Mouse (Mus musculus) forebrain, embryonic 14.5 days (tissue): ENCODE measurements around the gene Itpk1. TPM values are rescaled to one million over a fixed set of nuclear protein-coding genes. Genes with fewer than 3 reads are reported as not detected.

Source experiments
- ATAC-seq: fragments of 200-750 bp; cut with Nextera tagmentation; 2 replicates; pipeline ENCODE4 v1.8.0; 2017; ENCODE audit warnings: mild to moderate bottlenecking, moderate library complexity
- DNase-seq: peaks from one replicate; pipeline ENCODE4 v3.0.0-alpha.2; 2015; ENCODE audit warnings: low spot score
- H3K27ac ChIP-seq: fragments of 300-500 bp; sonication (generic); 2 replicates; pipeline ENCODE4 v1.5.1; 2014; ENCODE audit warnings: low read depth, mild to moderate bottlenecking, control low read depth, low read length, moderate library complexity
- H3K27me3 ChIP-seq: fragments of 300-500 bp; sonication (generic); replicated peaks from 2 replicates; pipeline ENCODE4 v1.6.1; 2014; ENCODE audit warnings: low read length, control low read depth, mixed read lengths; ENCODE audit not compliant: control insufficient read depth, insufficient read depth
- H3K36me3 ChIP-seq: fragments of 300-500 bp; sonication (generic); 2 replicates; pipeline ENCODE4 v1.6.1; 2014; ENCODE audit warnings: low read length, control low read depth; ENCODE audit not compliant: control insufficient read depth, insufficient read depth
- H3K4me1 ChIP-seq: fragments of 300-500 bp; sonication (generic); 2 replicates; pipeline ENCODE4 v1.6.1; 2014; ENCODE audit warnings: antibody characterized with exemption, low read length, control low read depth; ENCODE audit not compliant: control insufficient read depth, insufficient read depth
- H3K4me2 ChIP-seq: fragments of 300-500 bp; sonication (generic); 2 replicates; pipeline ENCODE4 v1.6.1; 2014; ENCODE audit warnings: mild to moderate bottlenecking, control low read depth, low read length
- H3K4me3 ChIP-seq: fragments of 300-500 bp; sonication (generic); 2 replicates; pipeline ENCODE4 v1.5.1; 2014; ENCODE audit warnings: low read depth, low read length, control low read depth
- H3K9ac ChIP-seq: fragments of 300-500 bp; sonication (generic); 2 replicates; pipeline ENCODE4 v1.6.1; 2014; ENCODE audit warnings: mild to moderate bottlenecking, low read length, control low read depth, moderate library complexity
- H3K9me3 ChIP-seq: fragments of 300-500 bp; sonication (generic); replicated peaks from 2 replicates; pipeline ENCODE4 v1.6.1; 2016; ENCODE audit warnings: low read length, control low read depth, mixed read lengths; ENCODE audit not compliant: control insufficient read depth
- WGBS: fragments of 180-500 bp; shearing (Covaris S2); extraction: QIAGEN DNeasy Blood & Tissue Kit; methylation state at CpG from one replicate; pipeline ENCODE4 v1.1.7; 2014; 5-methylcytosine and 5-hydroxymethylcytosine counted together
- polyA plus RNA-seq: library from polyadenylated mRNA; unstranded; fragments of >200 nt; fragmentation: Nextera tagmentation; extraction: Ambion mirVana; gene quantifications from 2 replicates; pipeline ENCODE4 v1.2.1, GENCODE M21; 2014

The Itpk1 gene
- polyA plus RNA-seq, 1 experiment from 2014 or later, result 47.1 TPM

DNA sequence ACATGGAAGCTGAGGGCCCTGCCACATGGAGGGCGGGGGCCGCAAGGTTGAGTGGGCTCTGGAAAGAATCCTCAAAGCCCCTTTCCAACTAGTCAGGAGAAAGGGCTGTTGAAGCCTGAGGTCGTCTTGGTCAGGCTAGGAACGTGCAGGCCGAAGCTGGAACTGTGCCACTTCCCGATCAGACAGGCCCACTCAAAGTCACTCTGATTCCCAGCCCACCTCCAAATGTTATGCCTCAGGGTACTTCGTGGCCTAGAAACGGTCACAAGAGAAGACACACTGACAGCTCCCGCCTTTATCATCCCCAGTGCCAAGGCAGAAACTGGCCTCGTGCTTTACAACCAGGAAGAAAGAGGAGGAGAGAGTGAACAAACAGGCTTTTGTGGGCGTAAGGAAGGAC, 122.3 kb downstream of the Itpk1 start:
- Histone ChIP-seq H3K4me1 (no peaks in the 10 kb centered on the region), H3K4me2 (no peak overlapping the region), H3K27ac (no peak overlapping the region), H3K9ac (no peak overlapping the region), H3K27me3 (no peaks in the 10 kb centered on the region), H3K4me3 (no peak overlapping the region), H3K36me3 (peaks cover 43% of the 10 kb centered on the region), H3K9me3 (no peaks in the 10 kb centered on the region)
- 79% methylated on average over 11 of the region's 11 CpGs for WGBS
- ATAC-seq (no peak), DNase-seq (no peak)

- ATAC-seq (no peak), DNase-seq (no peak)
- WGBS, result 74% methylated on average over 5 of the region's 5 CpGs
These were observed 123.0 kb downstream of the Itpk1 start for GRCm38 (mm10) chr12:102581579-102582196.

DNA sequence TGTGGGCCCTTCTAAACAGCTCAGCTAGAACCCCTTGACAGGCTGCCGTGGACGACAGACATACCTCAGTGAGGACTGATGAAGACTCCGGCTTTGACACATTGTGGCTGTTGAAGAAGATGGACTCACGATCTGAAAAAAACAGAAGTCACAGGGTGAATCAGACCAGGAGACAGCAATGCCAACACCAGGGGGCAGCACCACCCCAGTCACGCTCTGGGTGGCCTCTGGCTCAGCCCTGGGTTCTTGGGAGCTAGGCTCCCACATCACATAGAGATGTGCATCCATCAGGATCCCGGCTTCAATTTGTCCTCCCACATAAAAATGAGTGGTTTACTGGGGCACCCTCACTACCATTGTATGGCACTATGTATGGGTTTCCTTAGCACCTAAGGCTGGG, 125.7 kb downstream of the Itpk1 start:
- no peaks in the 10 kb centered on the region for H3K9me3 ChIP-seq
- no peaks in the 10 kb centered on the region for H3K4me1 ChIP-seq
- peaks cover 44% of the 10 kb centered on the region for H3K36me3 ChIP-seq
- no peaks in the 10 kb centered on the region for H3K27me3 ChIP-seq
- H3K9ac ChIP-seq, result no peak overlapping the region
- WGBS, result 66% methylated on average over 6 of the region's 6 CpGs
- H3K4me2 ChIP-seq, result no peak overlapping the region
- H3K27ac ChIP-seq, result no peak overlapping the region
- no peak overlapping the region for H3K4me3 ChIP-seq
- peak; percentile 82 for ATAC-seq
- peak; percentile 72 for DNase-seq

More at GRCm38 (mm10) chr12:102581579-102582196, 123.0 kb downstream of the Itpk1 start:
- H3K4me1 ChIP-seq, result no peaks in the 10 kb centered on the region
- H3K36me3 ChIP-seq, result peaks cover 44% of the 10 kb centered on the region
- no peaks in the 10 kb centered on the region for H3K9me3 ChIP-seq
- H3K27ac ChIP-seq, result peak overlapping the region; percentile 14; the same call in 1 of the 2 replicates
- no peak overlapping the region for H3K4me2 ChIP-seq
- H3K9ac ChIP-seq, result no peak overlapping the region
- H3K27me3 ChIP-seq, result no peaks in the 10 kb centered on the region
- H3K4me3 ChIP-seq, result no peak overlapping the region

DNA sequence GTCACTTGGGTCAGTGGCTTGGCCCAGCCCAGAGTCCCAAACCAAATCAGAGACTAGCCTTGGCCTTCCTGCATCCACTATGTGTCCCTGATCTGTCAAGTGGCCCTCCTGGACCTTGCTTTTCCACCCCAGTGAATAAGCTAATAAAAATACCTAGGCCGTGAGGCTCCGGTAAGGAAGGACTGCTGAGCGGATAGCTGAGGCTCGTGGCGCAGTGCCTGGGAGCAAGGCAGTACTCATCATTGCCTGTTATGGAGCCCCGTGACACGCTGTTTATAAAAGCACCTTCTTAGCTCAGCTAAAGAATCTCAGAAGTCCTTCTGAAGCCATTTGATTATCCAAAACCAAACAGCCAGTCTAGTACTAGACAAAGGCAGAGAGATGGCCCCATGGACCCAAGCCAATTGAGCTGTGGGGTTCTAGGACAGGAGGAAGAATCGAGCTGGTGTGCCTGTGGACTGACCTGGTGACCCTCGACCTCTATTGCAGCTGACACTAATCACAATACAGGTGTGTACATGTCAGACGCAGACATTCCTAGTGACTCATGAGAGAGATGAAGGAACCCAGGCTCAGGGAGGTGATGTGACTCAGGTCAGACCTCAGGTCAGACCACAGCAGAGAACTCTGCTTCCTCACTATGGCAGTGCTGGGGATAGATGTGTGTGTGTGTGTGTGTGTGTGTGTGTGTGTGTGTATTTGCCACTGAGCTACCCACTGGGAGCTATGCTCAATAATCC, 127.9 kb downstream of the Itpk1 start:
- Histone ChIP-seq H3K4me1 (no peaks in the 10 kb centered on the region), H3K27me3 (no peaks in the 10 kb centered on the region), H3K9me3 (no peaks in the 10 kb centered on the region), H3K36me3 (peaks cover 52% of the 10 kb centered on the region), H3K4me3 (no peak overlapping the region), H3K4me2 (no peak overlapping the region), H3K27ac (no peak overlapping the region), H3K9ac (no peak overlapping the region)
- no peak for ATAC-seq
- WGBS, result 87% methylated on average over 10 of the region's 10 CpGs
- DNase-seq, result no peak

GRCm38 (mm10) chr12:102575541-102576329, 129.0 kb downstream of the Itpk1 start:
- Histone ChIP-seq H3K4me2 (no peak overlapping the region), H3K4me3 (no peak overlapping the region), H3K9ac (no peak overlapping the region), H3K4me1 (no peaks in the 10 kb centered on the region), H3K27me3 (no peaks in the 10 kb centered on the region), H3K9me3 (no peaks in the 10 kb centered on the region), H3K27ac (no peak overlapping the region), H3K36me3 (peaks cover 50% of the 10 kb centered on the region)
- ATAC-seq, result no peak
- WGBS, result 88% methylated on average over 5 of the region's 5 CpGs
- no peak for DNase-seq

DNA sequence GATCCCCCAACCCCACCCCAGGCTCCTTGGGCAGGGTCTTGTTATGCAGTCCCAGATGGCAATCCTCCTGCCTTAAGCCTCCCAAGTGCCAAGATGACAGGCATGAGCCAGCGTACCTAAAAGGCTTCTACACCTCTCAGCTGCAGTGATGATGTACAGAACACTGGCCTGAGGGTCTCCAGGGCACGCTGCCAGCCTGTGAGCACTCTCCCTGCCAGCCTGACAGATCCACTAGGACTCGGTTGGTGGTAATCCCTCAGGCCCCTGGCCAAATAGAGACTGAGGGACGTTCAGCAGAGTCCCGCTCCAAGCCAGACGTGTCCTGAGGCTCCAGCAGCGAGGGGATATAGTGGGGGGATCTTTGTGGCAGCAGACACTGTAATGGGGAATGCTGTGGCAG, 131.7 kb downstream of the Itpk1 start:
- peaks cover 49% of the 10 kb centered on the region for H3K36me3 ChIP-seq
- H3K27ac ChIP-seq, result no peak overlapping the region
- no peaks in the 10 kb centered on the region for H3K9me3 ChIP-seq
- H3K4me2 ChIP-seq, result no peak overlapping the region
- WGBS, result 60% methylated on average over 7 of the region's 7 CpGs
- ATAC-seq (no peak), DNase-seq (no peak)
- H3K27me3 ChIP-seq, result no peaks in the 10 kb centered on the region
- no peak overlapping the region for H3K9ac ChIP-seq
- no peak overlapping the region for H3K4me3 ChIP-seq
- H3K4me1 ChIP-seq, result no peaks in the 10 kb centered on the region

GRCm38 (mm10) chr12:102571666-102572065, 133.1 kb downstream of the Itpk1 start:
- no peaks in the 10 kb centered on the region for H3K9me3 ChIP-seq
- 89% methylated on average over 9 of the region's 9 CpGs for WGBS
- H3K27ac ChIP-seq, result no peak overlapping the region
- ATAC-seq (no peak), DNase-seq (no peak)
- no peaks in the 10 kb centered on the region for H3K27me3 ChIP-seq
- H3K4me1 ChIP-seq, result no peaks in the 10 kb centered on the region
- H3K4me3 ChIP-seq, result no peak overlapping the region
- H3K9ac ChIP-seq, result no peak overlapping the region
- H3K36me3 ChIP-seq, result peaks cover 36% of the 10 kb centered on the region
- no peak overlapping the region for H3K4me2 ChIP-seq

DNA sequence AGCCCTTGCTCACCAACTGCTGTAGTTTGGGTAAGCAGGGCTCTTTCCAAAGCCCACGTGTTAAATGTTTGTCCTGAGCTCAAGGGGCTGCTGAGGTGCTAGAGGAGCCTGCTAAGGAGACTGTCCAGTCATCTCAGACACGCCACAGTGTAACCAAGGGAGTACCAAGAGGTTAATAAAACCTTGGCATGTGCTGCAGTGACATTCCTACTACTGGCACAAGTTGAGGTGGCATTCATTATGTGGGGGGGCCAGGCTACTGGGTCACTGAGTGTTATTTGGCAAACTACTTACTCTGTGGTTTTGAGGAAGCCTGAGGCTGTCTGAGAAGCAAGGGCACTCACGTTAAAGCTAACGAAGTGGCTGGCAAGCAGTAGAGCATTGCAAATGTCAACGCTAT, 134.0 kb downstream of the Itpk1 start:
- Histone ChIP-seq H3K4me1 (no peaks in the 10 kb centered on the region), H3K4me2 (no peak overlapping the region), H3K9me3 (no peaks in the 10 kb centered on the region), H3K36me3 (peaks cover 32% of the 10 kb centered on the region), H3K9ac (no peak overlapping the region), H3K27me3 (no peaks in the 10 kb centered on the region), H3K27ac (no peak overlapping the region), H3K4me3 (no peak overlapping the region)
- ATAC-seq (no peak), DNase-seq (no peak)
- 78% methylated on average over 5 of the region's 5 CpGs for WGBS
